Mouse (Mus musculus): ENCODE data around the gene Thop1. TPM values are rescaled to one million over a fixed set of nuclear protein-coding genes. Genes with fewer than 3 reads are reported as not detected.

Gene Thop1
- polyA plus RNA-seq (2016; fragmentation: Nextera tagmentation; extraction: Ambion mirVana): 56.9 and 58.3 TPM in 2 replicates

GRCm38 (mm10) chr10:81069836-81070235, at the start of gene Thop1:
TSS of gene Thop1 (plus strand) at chr10:81070035.
- under 1% methylated on average over 35 of the region's 35 CpGs for WGBS
- Histone ChIP-seq H3K4me1 (peaks cover 26% of the 10 kb centered on the region), H3K4me3 (peak within 1 kb of the TSS; percentile 79), H3K36me3 (peaks cover 24% of the 10 kb centered on the region), H3K4me2 (replicated peaks) (peak within 1 kb of the TSS; percentile 83), H3K9me3 (no peaks in the 10 kb centered on the region), H3K27ac (replicated peaks) (peak within 1 kb of the TSS; percentile 71), H3K27me3 (no peaks in the 10 kb centered on the region), H3K9ac (replicated peaks) (peak within 1 kb of the TSS; percentile 79)
- peak; percentile 97 for ATAC-seq (ENCODE audit: low FRiP score, low read depth)

GRCm38 (mm10) chr10:81020207-81020606, 49.6 kb upstream of the Thop1 start:
- Histone ChIP-seq H3K27me3 (peaks cover 45% of the 10 kb centered on the region), H3K36me3 (no peaks in the 10 kb centered on the region), H3K4me3 (no peak overlapping the region), H3K9me3 (no peaks in the 10 kb centered on the region), H3K4me2 (replicated peaks) (no peak overlapping the region), H3K4me1 (0 out of 2 replicates have a peak, but pooled peaks cover 3% of the 10 kb centered on the region), H3K27ac (replicated peaks) (no peak overlapping the region), H3K9ac (replicated peaks) (no peak overlapping the region; the same call in 1 of the 2 replicates)
- 72% methylated on average over 2 of the region's 2 CpGs for WGBS
- no peak for ATAC-seq (ENCODE audit: low FRiP score, low read depth)

- Histone ChIP-seq H3K4me2 (replicated peaks) (no peak overlapping the region), H3K36me3 (no peaks in the 10 kb centered on the region), H3K4me3 (no peak overlapping the region), H3K9me3 (no peaks in the 10 kb centered on the region), H3K27me3 (peaks cover 49% of the 10 kb centered on the region), H3K27ac (replicated peaks) (no peak overlapping the region), H3K4me1 (0 out of 2 replicates have a peak, but pooled peaks cover 6% of the 10 kb centered on the region), H3K9ac (replicated peaks) (0 out of 2 replicates have a peak overlapping the region, but pooled peaks have one; percentile 24)
- WGBS: 17% methylated on average over 26 of the region's 26 CpGs
- no peak for ATAC-seq (ENCODE audit: low FRiP score, low read depth)
Observed at GRCm38 (mm10) chr10:81021547-81022110, 48.2 kb upstream of the Thop1 start.

GRCm38 (mm10) chr10:81022744-81023143, 47.1 kb upstream of the Thop1 start:
- Histone ChIP-seq H3K4me2 (replicated peaks) (no peak overlapping the region), H3K36me3 (no peaks in the 10 kb centered on the region), H3K4me3 (no peak overlapping the region), H3K27ac (replicated peaks) (no peak overlapping the region), H3K4me1 (0 out of 2 replicates have a peak, but pooled peaks cover 6% of the 10 kb centered on the region), H3K27me3 (peaks cover 57% of the 10 kb centered on the region), H3K9ac (replicated peaks) (no peak overlapping the region), H3K9me3 (no peaks in the 10 kb centered on the region)
- 66% methylated on average over 8 of the region's 8 CpGs for WGBS
- no peak for ATAC-seq (ENCODE audit: low FRiP score, low read depth)

GRCm38 (mm10) chr10:81024346-81024937, 45.4 kb upstream of the Thop1 start:
- Histone ChIP-seq H3K36me3 (no peaks in the 10 kb centered on the region), H3K27ac (replicated peaks) (no peak overlapping the region), H3K9me3 (no peaks in the 10 kb centered on the region), H3K4me1 (peaks cover 9% of the 10 kb centered on the region; the same call in 1 of the 2 replicates), H3K4me3 (peak overlapping the region; percentile 50), H3K27me3 (peaks cover 57% of the 10 kb centered on the region), H3K4me2 (replicated peaks) (peak overlapping the region; percentile 79), H3K9ac (replicated peaks) (peak overlapping the region; percentile 68)
- WGBS: 71% methylated on average over 5 of the region's 5 CpGs
- 0 out of 2 replicates have a peak, but pooled peaks have one; percentile 3 for ATAC-seq (ENCODE audit: low FRiP score, low read depth)

GRCm38 (mm10) chr10:81025047-81025621, 44.7 kb upstream of the Thop1 start:
- peak overlapping the region; percentile 68 for H3K9ac ChIP-seq (replicated peaks)
- H3K4me2 ChIP-seq (replicated peaks): peak overlapping the region; percentile 79
- peak overlapping the region; percentile 50 for H3K4me3 ChIP-seq
- no peak overlapping the region for H3K27ac ChIP-seq (replicated peaks)
- peaks cover 57% of the 10 kb centered on the region for H3K27me3 ChIP-seq
- H3K36me3 ChIP-seq: peaks cover 3% of the 10 kb centered on the region; the same call in 1 of the 2 replicates
- ATAC-seq (ENCODE audit: low FRiP score, low read depth): peak; percentile 64
- WGBS: 2% methylated on average over 35 of the region's 43 CpGs
- H3K4me1 ChIP-seq: peaks cover 9% of the 10 kb centered on the region; the same call in 1 of the 2 replicates
- no peaks in the 10 kb centered on the region for H3K9me3 ChIP-seq

- Histone ChIP-seq H3K27me3 (peaks cover 54% of the 10 kb centered on the region), H3K27ac (replicated peaks) (no peak within 1 kb of the TSS), H3K9me3 (no peaks in the 10 kb centered on the region), H3K4me3 (peak within 1 kb of the TSS; percentile 50), H3K36me3 (peaks cover 10% of the 10 kb centered on the region), H3K4me2 (replicated peaks) (peak within 1 kb of the TSS; percentile 79), H3K4me1 (peaks cover 9% of the 10 kb centered on the region; the same call in 1 of the 2 replicates), H3K9ac (replicated peaks) (peak within 1 kb of the TSS; percentile 68)
- ATAC-seq (ENCODE audit: low FRiP score, low read depth): no peak
- WGBS: 54% methylated on average over 12 of the region's 12 CpGs
Observed at GRCm38 (mm10) chr10:81025639-81026275, 44.1 kb upstream of the Thop1 start, which contains the start of gene Diras1. TSS of gene Diras1 (minus strand) at chr10:81025662.

- WGBS: 93% methylated on average over 5 of the region's 5 CpGs
Observed at GRCm38 (mm10) chr10:81026857-81027256, 43.0 kb upstream of the Thop1 start.

GRCm38 (mm10) chr10:81027331-81027730, 42.5 kb upstream of the Thop1 start:
- H3K9me3 ChIP-seq: no peaks in the 10 kb centered on the region
- no peak overlapping the region for H3K4me2 ChIP-seq (replicated peaks)
- H3K36me3 ChIP-seq: peaks cover 25% of the 10 kb centered on the region
- H3K4me1 ChIP-seq: peaks cover 9% of the 10 kb centered on the region; the same call in 1 of the 2 replicates
- H3K9ac ChIP-seq (replicated peaks): no peak overlapping the region
- H3K4me3 ChIP-seq: no peak overlapping the region
- ATAC-seq (ENCODE audit: low FRiP score, low read depth): no peak
- WGBS: 67% methylated on average over 4 of the region's 4 CpGs
- H3K27ac ChIP-seq (replicated peaks): no peak overlapping the region
- H3K27me3 ChIP-seq: peaks cover 38% of the 10 kb centered on the region

More at GRCm38 (mm10) chr10:81026857-81027256, 43.0 kb upstream of the Thop1 start:
- Histone ChIP-seq H3K36me3 (peaks cover 21% of the 10 kb centered on the region), H3K27me3 (peaks cover 43% of the 10 kb centered on the region), H3K4me3 (no peak overlapping the region), H3K9ac (replicated peaks) (no peak overlapping the region), H3K4me2 (replicated peaks) (no peak overlapping the region), H3K4me1 (peaks cover 9% of the 10 kb centered on the region; the same call in 1 of the 2 replicates), H3K27ac (replicated peaks) (no peak overlapping the region), H3K9me3 (no peaks in the 10 kb centered on the region)
- ATAC-seq (ENCODE audit: low FRiP score, low read depth): no peak

- H3K4me2 ChIP-seq (replicated peaks): no peak overlapping the region
- no peaks in the 10 kb centered on the region for H3K9me3 ChIP-seq
- no peak overlapping the region for H3K27ac ChIP-seq (replicated peaks)
- H3K4me3 ChIP-seq: no peak overlapping the region
- no peak for ATAC-seq (ENCODE audit: low FRiP score, low read depth)
- H3K9ac ChIP-seq (replicated peaks): no peak overlapping the region
- H3K36me3 ChIP-seq: peaks cover 34% of the 10 kb centered on the region
- H3K27me3 ChIP-seq: peaks cover 31% of the 10 kb centered on the region
- peaks cover 9% of the 10 kb centered on the region; the same call in 1 of the 2 replicates for H3K4me1 ChIP-seq
Observed at GRCm38 (mm10) chr10:81028219-81028618, 41.6 kb upstream of the Thop1 start.

- no peak for ATAC-seq (ENCODE audit: low FRiP score, low read depth)
- Histone ChIP-seq H3K36me3 (peaks cover 41% of the 10 kb centered on the region), H3K9ac (replicated peaks) (no peak overlapping the region), H3K27ac (replicated peaks) (no peak overlapping the region), H3K9me3 (no peaks in the 10 kb centered on the region), H3K4me2 (replicated peaks) (no peak overlapping the region), H3K4me3 (no peak overlapping the region), H3K27me3 (peaks cover 23% of the 10 kb centered on the region), H3K4me1 (peaks cover 9% of the 10 kb centered on the region; the same call in 1 of the 2 replicates)
- WGBS: 69% methylated on average over 10 of the region's 10 CpGs
Observed at GRCm38 (mm10) chr10:81029031-81029430, 40.8 kb upstream of the Thop1 start.
